Mouse (Mus musculus): ENCODE data around the gene Pnmt.

DNA sequence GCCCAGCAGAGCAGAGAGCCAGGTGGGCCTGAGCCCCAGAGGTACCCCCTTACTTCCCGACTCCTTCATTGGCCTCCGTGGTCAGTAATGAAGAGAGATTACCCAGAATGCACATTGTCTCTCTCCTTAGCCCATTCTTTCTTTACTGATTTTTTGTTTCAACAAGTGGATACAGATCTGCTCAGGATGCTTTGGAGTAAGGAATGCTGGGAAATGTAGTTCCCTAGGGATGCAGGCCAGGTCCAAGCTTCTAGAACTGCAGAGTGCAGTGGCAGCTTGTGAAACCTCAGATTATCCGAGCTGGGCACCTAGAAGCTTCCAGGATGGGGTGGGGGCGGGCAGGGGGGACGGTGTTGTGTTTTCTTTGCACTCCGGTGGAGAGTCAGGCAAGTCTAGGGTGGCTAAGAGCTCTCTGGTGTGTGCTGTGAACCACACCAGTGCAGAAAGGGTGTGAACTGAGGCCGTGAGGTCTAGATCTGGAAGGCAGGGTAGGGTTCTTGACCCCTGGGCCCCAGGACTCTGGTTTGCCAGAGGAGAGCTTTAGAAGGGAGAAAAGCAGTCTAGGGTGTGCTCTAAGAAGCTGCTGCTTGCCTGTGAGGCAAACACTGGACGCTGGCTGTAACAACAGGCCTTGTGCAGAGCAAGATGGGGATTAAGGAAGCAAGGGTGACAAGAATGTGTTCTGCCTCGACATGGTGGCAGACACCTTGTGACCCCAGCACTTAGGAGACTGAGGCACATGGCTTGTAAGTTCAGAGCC, 45.7 kb downstream of the Pnmt start:
- TF ChIP-seq CTCF (IDR thresholded peaks at IDR 0.05; ENCODE audit: low read depth) (no peak), EP300 (IDR thresholded peaks at IDR 0.05; ENCODE audit: low read depth) (no peak)

Data from heart, postnatal 0 days (tissue).